Mouse (Mus musculus): ENCODE data around the gene Rtn3. TPM values are rescaled to one million over a fixed set of nuclear protein-coding genes. Genes with fewer than 3 reads are reported as not detected.
A peak's percentile ranks its signal among the peaks of the same experiment; 100 is the strongest.
"Not testable (repeated sequence)": the region's sequence is repeated elsewhere in the genome, so short reads cannot be mapped to it uniquely, and the experiment has no call there.

Gene Rtn3
- 10 to 100 TPM; 26.8 to 33.7 TPM for polyA plus RNA-seq (2017; shearing (Covaris generic))

GRCm38 (mm10) chr19:7482599-7483511 is at the start of gene Rtn3:
Gene Rtn3, minus strand, starts transcription at chr19:7483281.
- ATAC-seq = peak; percentile 78

GRCm38 (mm10) chr19:7531906-7532305 is 48.8 kb upstream of the Rtn3 start:
- ATAC-seq = no peak

- ATAC-seq = peak; percentile 81
These were observed 45.8 kb upstream of the Rtn3 start for GRCm38 (mm10) chr19:7528639-7529428.

- ATAC-seq = no peak
These were observed 41.8 kb upstream of the Rtn3 start for GRCm38 (mm10) chr19:7524879-7525278.

- ATAC-seq = no peak
These were observed 40.7 kb upstream of the Rtn3 start for GRCm38 (mm10) chr19:7523781-7524180.

- ATAC-seq = no peak
These were observed 40.2 kb upstream of the Rtn3 start for GRCm38 (mm10) chr19:7523292-7523691.

- ATAC-seq = no peak
These were observed 39.8 kb upstream of the Rtn3 start for GRCm38 (mm10) chr19:7522856-7523255.

- ATAC-seq = no peak
These were observed 38.5 kb upstream of the Rtn3 start for GRCm38 (mm10) chr19:7521619-7522018.

GRCm38 (mm10) chr19:7516437-7516836 is 33.4 kb upstream of the Rtn3 start:
- no peak for ATAC-seq

GRCm38 (mm10) chr19:7508026-7508425 is 24.9 kb upstream of the Rtn3 start:
- ATAC-seq = no peak

GRCm38 (mm10) chr19:7506321-7506720 is 23.2 kb upstream of the Rtn3 start:
- no peak for ATAC-seq

GRCm38 (mm10) chr19:7502432-7502831 is 19.4 kb upstream of the Rtn3 start:
- no peak for ATAC-seq

GRCm38 (mm10) chr19:7500701-7501100 is 17.6 kb upstream of the Rtn3 start:
- no peak for ATAC-seq

GRCm38 (mm10) chr19:7498816-7499215 is 15.7 kb upstream of the Rtn3 start:
- no peak for ATAC-seq

- not testable (repeated sequence) for ATAC-seq
These were observed 13.0 kb upstream of the Rtn3 start for GRCm38 (mm10) chr19:7496070-7496469.

- peak; percentile 9 for ATAC-seq
These were observed 12.3 kb upstream of the Rtn3 start for GRCm38 (mm10) chr19:7495221-7496038.

GRCm38 (mm10) chr19:7494187-7495015 is 11.3 kb upstream of the Rtn3 start:
- ATAC-seq = peak; percentile 83

- ATAC-seq = peak; percentile 43
These were observed 10.5 kb upstream of the Rtn3 start, which contains the start of gene Atl3 for GRCm38 (mm10) chr19:7493352-7494186. Gene Atl3, plus strand, starts transcription at chr19:7494040.

- no peak for ATAC-seq
These were observed 9.6 kb upstream of the Rtn3 start for GRCm38 (mm10) chr19:7492682-7493081.

- ATAC-seq = no peak
These were observed 8.9 kb upstream of the Rtn3 start for GRCm38 (mm10) chr19:7491960-7492359.

- ATAC-seq = no peak
These were observed 4.6 kb upstream of the Rtn3 start for GRCm38 (mm10) chr19:7487680-7488079.

Data from CD4-positive, CD25-positive, alpha-beta regulatory T cell, adult 4 months (primary cell).